Mouse (Mus musculus) small intestine, adult 2 months (tissue): Measurements from ENCODE around the gene Rnasek. TPM values are rescaled to one million over a fixed set of nuclear protein-coding genes. Genes with fewer than 3 reads are reported as not detected.

Experiments
- H3K27ac ChIP-seq: fragments of 200-500 bp; 2 replicates; pipeline ENCODE4 v1.5.1; 2012; ENCODE audit warnings: low read depth, low read length, control low read depth, inconsistent platforms; ENCODE audit not compliant: insufficient read depth
- H3K27me3 ChIP-seq: fragments of 200-500 bp; 2 replicates; pipeline ENCODE4 v1.6.1; 2012; ENCODE audit warnings: mild to moderate bottlenecking, moderate library complexity, low read length, inconsistent platforms; ENCODE audit not compliant: control insufficient read depth, insufficient read depth
- H3K36me3 ChIP-seq: fragments of 200-500 bp; 2 replicates; pipeline ENCODE4 v1.6.1; 2012; ENCODE audit warnings: mild to moderate bottlenecking, low read length, control low read depth, inconsistent platforms; ENCODE audit not compliant: control insufficient read depth, insufficient read depth
- H3K4me1 ChIP-seq: fragments of 200-500 bp; 2 replicates; pipeline ENCODE4 v1.6.1; 2012; ENCODE audit warnings: low read length, inconsistent platforms, mixed read lengths; ENCODE audit not compliant: control insufficient read depth, insufficient read depth, insufficient read length
- H3K4me3 ChIP-seq: fragments of 200-500 bp; 2 replicates; pipeline ENCODE4 v1.5.1; 2012; ENCODE audit warnings: low read depth, mild to moderate bottlenecking, control low read depth, inconsistent platforms, low read length, moderate library complexity
- CTCF ChIP-seq: fragments of 200-500 bp; IDR thresholded peaks from 2 replicates; pipeline ENCODE4 v1.5.1; 2012; ENCODE audit warnings: low read depth, mild to moderate bottlenecking, control low read depth, inconsistent platforms, low read length, moderate library complexity, mixed read lengths; ENCODE audit not compliant: insufficient replicate concordance, insufficient read length; ENCODE audit errors: extremely low read depth
- POLR2A ChIP-seq: fragments of 200-500 bp; IDR thresholded peaks from 2 replicates; pipeline ENCODE4 v1.6.1; 2012; ENCODE audit warnings: low read depth, mild to moderate bottlenecking, control low read depth, inconsistent platforms, low read length, moderate library complexity
- WGBS: fragments of 180-500 bp; shearing (Covaris S2); methylation state at CpG from one replicate; pipeline ENCODE4 v1.1.7; 2018; 5-methylcytosine and 5-hydroxymethylcytosine counted together
- polyA plus RNA-seq: library from polyadenylated mRNA; depleted of rRNA; stranded (reverse); fragments of >200 nt; gene quantifications from 2 replicates; pipeline ENCODE4 v1.2.3, GENCODE M21; 2012

Rnasek gene
- polyA plus RNA-seq, 1 experiment = 182 TPM

DNA sequence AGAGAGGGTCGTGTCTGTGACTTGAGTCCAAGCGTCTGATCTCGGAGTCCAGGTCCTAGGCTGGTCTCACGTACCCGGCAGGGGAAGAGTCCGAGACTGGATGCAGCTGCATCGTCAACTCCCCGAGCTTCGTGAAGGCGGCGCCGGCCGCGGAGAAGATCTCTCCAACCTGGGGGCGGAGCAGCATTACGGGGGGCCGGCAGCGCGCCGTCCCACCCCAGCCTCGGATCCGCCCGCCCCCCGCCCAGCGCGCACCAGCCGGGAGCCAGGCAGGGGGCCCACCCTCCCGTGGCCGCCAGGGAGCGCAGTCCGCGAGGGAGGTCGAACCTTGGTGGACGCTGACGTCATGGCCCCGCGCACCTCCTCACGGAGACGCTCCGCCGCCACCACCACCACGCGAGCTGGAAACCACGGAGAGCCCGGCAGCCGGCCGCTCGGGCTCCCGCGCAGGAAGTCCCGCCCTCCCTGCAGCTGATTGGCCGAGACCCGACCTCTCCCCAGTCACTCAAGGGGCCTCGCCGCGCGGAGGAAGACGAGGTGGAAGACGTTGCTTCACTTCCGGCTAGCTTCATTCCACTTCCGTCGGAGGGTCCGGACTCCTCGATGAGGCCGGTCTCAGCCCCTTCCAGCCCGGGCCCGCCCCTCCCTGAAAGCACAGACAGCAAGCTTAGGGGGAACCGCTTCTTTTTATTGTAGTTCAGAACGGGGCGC is 2.0 kb downstream of the Rnasek start, which contains the start of gene 0610010K14Rik:
TSS of gene 0610010K14Rik (minus strand) at position 458 of the 711 bp plus-strand sequence.
- WGBS = under 1% methylated on average over 70 of the region's 70 CpGs
- H3K27me3 ChIP-seq = no peaks in the 10 kb centered on the region
- H3K4me1 ChIP-seq = peaks cover 9% of the 10 kb centered on the region; the same call in 1 of the 2 replicates
- peaks cover 6% of the 10 kb centered on the region; the same call in 1 of the 2 replicates for H3K36me3 ChIP-seq
- peak; percentile 19 for TF ChIP-seq CTCF
- TF ChIP-seq POLR2A = peak; percentile 87
- peak within 1 kb of the TSS; percentile 85 for H3K27ac ChIP-seq
- H3K4me3 ChIP-seq = peak within 1 kb of the TSS; percentile 99

DNA sequence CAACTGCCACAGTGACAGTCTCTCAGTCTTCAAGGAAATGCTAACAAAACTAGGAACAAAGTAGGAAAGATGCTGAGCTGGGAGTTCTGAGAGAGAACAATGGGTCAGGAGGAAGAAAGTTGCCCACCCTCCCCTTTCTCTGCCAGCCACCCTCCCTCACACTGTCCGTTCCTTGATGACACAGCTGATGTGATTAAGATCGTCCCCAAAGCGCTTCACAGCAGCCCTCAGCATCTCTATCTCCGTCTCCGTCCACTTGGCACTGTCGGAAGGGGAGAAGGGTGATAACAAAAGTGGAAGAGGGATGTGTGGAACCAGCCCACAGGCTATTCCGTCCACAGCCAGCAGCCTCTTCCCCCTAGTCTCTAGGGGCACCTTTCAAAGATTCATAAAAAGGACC is 2.9 kb downstream of the Rnasek start:
- WGBS = 67% methylated on average over 7 of the region's 7 CpGs
- H3K4me3 ChIP-seq = 0 out of 2 replicates have a peak overlapping the region, but pooled peaks have one; percentile 6
- TF ChIP-seq CTCF (no peak), POLR2A (no peak)
- no peaks in the 10 kb centered on the region for H3K27me3 ChIP-seq
- H3K27ac ChIP-seq = no peak overlapping the region; the same call in 1 of the 2 replicates
- H3K36me3 ChIP-seq = peaks cover 6% of the 10 kb centered on the region; the same call in 1 of the 2 replicates
- H3K4me1 ChIP-seq = peaks cover 9% of the 10 kb centered on the region; the same call in 1 of the 2 replicates

- H3K36me3 ChIP-seq = peaks cover 6% of the 10 kb centered on the region; the same call in 1 of the 2 replicates
- H3K27me3 ChIP-seq = no peaks in the 10 kb centered on the region
- H3K4me3 ChIP-seq = no peak overlapping the region
- TF ChIP-seq POLR2A = no peak
- no peak for TF ChIP-seq CTCF
- 90% methylated on average over 12 of the region's 12 CpGs for WGBS
- peaks cover 6% of the 10 kb centered on the region; the same call in 1 of the 2 replicates for H3K4me1 ChIP-seq
- no peak overlapping the region for H3K27ac ChIP-seq
Observed at GRCm38 (mm10) chr11:70235254-70235900, 4.3 kb downstream of the Rnasek start.

GRCm38 (mm10) chr11:70234497-70234896 is 5.1 kb downstream of the Rnasek start:
- peaks cover 7% of the 10 kb centered on the region for H3K27me3 ChIP-seq
- H3K36me3 ChIP-seq = peaks cover 6% of the 10 kb centered on the region; the same call in 1 of the 2 replicates
- TF ChIP-seq CTCF (no peak), POLR2A (no peak)
- H3K27ac ChIP-seq = no peak overlapping the region
- H3K4me1 ChIP-seq = peaks cover 9% of the 10 kb centered on the region; the same call in 1 of the 2 replicates
- H3K4me3 ChIP-seq = 0 out of 2 replicates have a peak overlapping the region, but pooled peaks have one; percentile 36
- 78% methylated on average over 8 of the region's 8 CpGs for WGBS

DNA sequence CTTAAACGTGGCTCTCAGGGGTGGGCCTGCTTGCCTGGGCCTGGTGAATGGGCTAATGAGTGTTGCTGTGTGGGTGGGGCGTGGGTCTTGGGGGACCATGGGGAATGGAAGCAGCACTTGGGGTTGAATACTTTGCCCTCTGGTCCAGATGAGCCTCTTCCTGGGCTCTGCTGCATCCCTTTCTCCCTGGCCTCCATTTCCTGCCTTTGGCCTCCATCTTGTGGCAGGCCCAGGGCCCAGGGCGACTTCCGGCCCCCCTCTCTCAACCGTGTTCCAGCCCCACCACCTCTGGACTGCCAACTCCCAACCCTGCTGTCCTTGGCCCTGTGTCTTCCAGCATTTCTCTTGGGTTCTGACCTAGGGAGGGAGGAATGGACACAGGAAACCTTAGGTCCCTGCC is 5.6 kb downstream of the Rnasek start:
- Histone ChIP-seq H3K4me3 (peak overlapping the region; percentile 36), H3K27me3 (peaks cover 12% of the 10 kb centered on the region), H3K27ac (no peak overlapping the region), H3K4me1 (peaks cover 12% of the 10 kb centered on the region), H3K36me3 (peaks cover 6% of the 10 kb centered on the region; the same call in 1 of the 2 replicates)
- whole genome bisulfite sequencing = 67% methylated on average over 5 of the region's 5 CpGs
- TF ChIP-seq POLR2A = no peak
- no peak for TF ChIP-seq CTCF

DNA sequence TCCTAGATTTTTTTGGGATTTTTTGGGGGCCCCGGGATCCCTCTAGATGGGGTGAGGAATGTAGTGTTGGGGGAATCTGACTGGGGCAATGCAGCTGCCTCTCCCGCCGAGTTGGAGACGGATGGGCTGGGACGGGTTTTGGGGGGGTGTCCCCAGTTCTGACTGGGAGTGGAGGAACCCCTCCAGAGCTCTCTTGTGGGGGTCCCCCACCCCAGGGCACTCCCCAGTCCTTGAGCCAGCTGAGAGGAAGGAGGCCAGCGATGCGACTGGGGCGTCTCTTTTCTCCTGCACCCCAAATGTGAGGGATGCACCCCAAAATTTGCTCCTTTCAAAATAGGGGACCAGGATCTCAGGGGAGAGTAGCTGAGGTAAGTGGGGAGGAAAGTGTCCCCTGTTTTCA is 6.6 kb downstream of the Rnasek start:
- H3K4me1 ChIP-seq = peaks cover 12% of the 10 kb centered on the region
- peaks cover 6% of the 10 kb centered on the region; the same call in 1 of the 2 replicates for H3K36me3 ChIP-seq
- 50% methylated on average over 8 of the region's 8 CpGs for WGBS
- peak overlapping the region; percentile 60 for H3K4me3 ChIP-seq
- H3K27ac ChIP-seq = peak overlapping the region; percentile 64
- peaks cover 12% of the 10 kb centered on the region for H3K27me3 ChIP-seq
- TF ChIP-seq CTCF (no peak), POLR2A (no peak)

DNA sequence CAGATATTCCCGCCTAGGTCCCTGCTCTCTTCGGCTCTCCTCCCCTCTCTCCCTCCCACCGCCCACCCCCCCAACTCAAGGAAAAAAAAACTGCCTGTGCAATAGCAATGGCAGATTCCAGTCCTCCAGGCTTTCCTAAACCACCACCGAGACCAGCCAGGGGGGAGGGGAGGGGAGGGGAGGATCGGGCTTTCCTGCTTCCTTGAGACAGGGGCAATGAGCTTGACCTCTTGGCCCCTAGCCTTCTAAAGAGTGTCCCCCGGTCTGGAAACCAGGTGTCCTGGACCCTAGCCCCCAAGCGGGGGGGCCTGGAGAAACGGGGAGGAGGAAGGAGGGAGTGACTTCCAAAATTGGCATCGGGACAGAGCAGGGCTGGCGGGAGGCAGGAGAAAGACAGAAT is 7.1 kb downstream of the Rnasek start:
- peak overlapping the region; percentile 64 for H3K27ac ChIP-seq
- H3K27me3 ChIP-seq = peaks cover 12% of the 10 kb centered on the region
- H3K36me3 ChIP-seq = peaks cover 6% of the 10 kb centered on the region; the same call in 1 of the 2 replicates
- peaks cover 12% of the 10 kb centered on the region for H3K4me1 ChIP-seq
- 28% methylated on average over 10 of the region's 10 CpGs for WGBS
- peak overlapping the region; percentile 60 for H3K4me3 ChIP-seq
- TF ChIP-seq CTCF = no peak
- no peak for TF ChIP-seq POLR2A
